Mouse (Mus musculus) fibroblast of lung, adult 2 months (primary cell): Measurements from ENCODE around the gene Capzb.
A peak's percentile ranks its signal among the peaks of the same experiment; 100 is the strongest.

Experiments
- DNase-seq: peaks from one replicate; pipeline ENCODE4 v3.0.0-alpha.2; 2011; ENCODE audit warnings: low read depth

Gene Capzb

GRCm38 (mm10) chr4:139309651-139310050 is 117.0 kb downstream of the Capzb start:
- no peak for DNase-seq

GRCm38 (mm10) chr4:139310171-139310898 is 117.6 kb downstream of the Capzb start, which contains the start of the genes Pqlc2 and Akr7a5:
TSS of gene Pqlc2 (minus strand) at chr4:139310708.
TSS of gene Akr7a5 (plus strand) at chr4:139310744.
- peak; percentile 79 for DNase-seq

GRCm38 (mm10) chr4:139310899-139311701 is 118.4 kb downstream of the Capzb start:
- DNase-seq, result no peak

- DNase-seq, result no peak
These were observed 119.0 kb downstream of the Capzb start for GRCm38 (mm10) chr4:139311707-139312106.

- no peak for DNase-seq
These were observed 119.9 kb downstream of the Capzb start for GRCm38 (mm10) chr4:139312632-139313031.

- no peak for DNase-seq
These were observed 125.8 kb downstream of the Capzb start for GRCm38 (mm10) chr4:139318449-139318848.

GRCm38 (mm10) chr4:139319740-139320139 is 127.0 kb downstream of the Capzb start:
- no peak for DNase-seq

GRCm38 (mm10) chr4:139330605-139331004 is 137.9 kb downstream of the Capzb start:
- peak; percentile 56 for DNase-seq

GRCm38 (mm10) chr4:139334631-139335295 is 142.1 kb downstream of the Capzb start:
- DNase-seq, result no peak

GRCm38 (mm10) chr4:139335507-139335906 is 142.8 kb downstream of the Capzb start:
- DNase-seq, result no peak

- DNase-seq, result peak; percentile 50
These were observed 144.3 kb downstream of the Capzb start for GRCm38 (mm10) chr4:139336822-139337483.

- DNase-seq, result no peak
These were observed 145.4 kb downstream of the Capzb start for GRCm38 (mm10) chr4:139338145-139338544.

GRCm38 (mm10) chr4:139340835-139341234 is 148.1 kb downstream of the Capzb start:
- no peak for DNase-seq
